Mouse (Mus musculus): Measurements from ENCODE around the gene Btf3.

DNA sequence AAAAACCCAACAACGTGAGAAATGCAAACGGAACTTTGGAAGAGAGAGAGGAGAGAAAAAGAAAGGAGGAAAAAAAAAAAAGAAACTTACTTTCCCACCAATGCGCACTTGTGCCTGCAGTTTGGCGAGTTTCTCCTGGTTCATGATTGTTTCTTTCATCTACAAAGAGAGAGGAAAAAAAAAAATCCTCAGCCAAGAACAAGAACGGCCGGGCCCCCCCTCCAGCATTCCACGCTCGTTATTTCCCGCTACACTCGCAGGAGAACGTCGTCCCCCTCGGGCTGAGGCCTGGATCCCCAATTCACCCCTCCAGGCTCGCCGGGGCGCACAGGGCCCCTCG is 696 bp downstream of the Btf3 start:
- TF ChIP-seq POLR2A (IDR thresholded peaks at IDR 0.05; ENCODE audit: extremely low read depth, insufficient read depth, low read length) (no peak), CTCF (IDR thresholded peaks at IDR 0.05; ENCODE audit: extremely low read depth, insufficient read depth, low read length) (no peak)
